Mouse (Mus musculus): ENCODE data around the gene Apom.

DNA sequence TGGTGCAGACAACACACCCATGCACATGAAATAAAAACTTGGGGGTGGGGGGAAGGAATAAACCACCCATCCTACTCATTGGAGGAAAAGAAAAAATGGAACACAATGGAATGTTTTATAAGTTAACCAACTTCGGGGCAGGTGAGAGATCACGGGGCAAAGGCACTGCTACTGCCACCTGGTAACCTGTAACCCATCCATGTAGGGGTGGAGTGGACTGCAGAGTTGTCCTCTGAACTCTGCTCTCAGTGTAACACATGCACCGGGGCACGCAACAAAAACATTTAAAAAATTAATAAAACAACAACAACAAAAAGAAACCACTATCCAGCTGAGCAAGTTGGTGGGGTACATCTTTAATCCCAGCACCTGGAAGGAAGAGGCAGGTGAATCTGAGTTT is 20.3 kb upstream of the Apom start:
- no peak for TF ChIP-seq MAFK (IDR thresholded peaks at IDR 0.05; ENCODE audit: insufficient read depth, low read depth, low read length)
- no peak for TF ChIP-seq CHD2 (IDR thresholded peaks at IDR 0.05; ENCODE audit: low read depth, low read length)
- no peak for TF ChIP-seq ZNF384 (IDR thresholded peaks at IDR 0.05; ENCODE audit: low read depth, low read length)
- no peak for TF ChIP-seq ZC3H11A (IDR thresholded peaks at IDR 0.05; ENCODE audit: borderline replicate concordance, low read depth, low read length)

All from ES-E14 (cell line).